9 mouse cellular contexts compared by ENCODE assay signal in genomic region chr3:135511683-135512082, GRCm38 (mm10). TPM values are rescaled to one million over a fixed set of nuclear protein-coding genes. Genes with fewer than 3 reads are reported as not detected.
DNase-seq lines count a peak whose midpoint lies in the region; ATAC-seq and TF ChIP-seq lines count a peak whose summit lies in the region.
"Had no signal": no experiment of that assay in that cellular context is flagged by ENCODE, and none has a peak within 500 bp of the region (broad histone marks: within the 10 kb centered on the region; RNA-seq: fewer than 3 reads in every experiment).

No protein-coding gene starts in this region.

- peak; percentile 7 for DNase-seq in hindbrain, postnatal 0 days (ENCODE audit: low spot score)
- no peak for DNase-seq in hindbrain, embryonic 10.5 days (ENCODE audit: low spot score)
- DNase-seq in spleen, adult 2 months (ENCODE audit: low read depth in 1 of 2, low spot score in 2 of 2): no peak
- no peak for DNase-seq in spleen, adult 12 weeks (ENCODE audit: low spot score)
- peak; percentile 39 for DNase-seq in embryonic facial prominence, embryonic 10.5 days (ENCODE audit: low spot score)
- DNase-seq in thymus, postnatal 4 days: peak; percentile 59
- DNase-seq in Muller cell, postnatal 12 days (ENCODE audit: inconsistent ontology term): no peak

- TF ChIP-seq CTCF in hindbrain, postnatal 0 days (IDR thresholded peaks at IDR 0.05; ENCODE audit: low read depth): 0 out of 2 replicates have a peak, but pooled peaks have one; percentile 16
- peak; percentile 18; the same call in 1 of the 2 replicates for TF ChIP-seq CTCF in spleen, adult 2 months (IDR thresholded peaks at IDR 0.05; ENCODE audit: extremely low read depth, insufficient read depth, insufficient read length, insufficient replicate concordance)

- H3K9me3 ChIP-seq in hindbrain, postnatal 0 days (ENCODE audit: low read length): no peaks in the 10 kb centered on the region
- H3K9me3 ChIP-seq in hindbrain, embryonic 10.5 days: no peaks in the 10 kb centered on the region
- H3K9me3 ChIP-seq in embryonic facial prominence, embryonic 10.5 days: no peaks in the 10 kb centered on the region
- H3K9me3 ChIP-seq: embryonic facial prominence, embryonic 15.5 days; liver, embryonic 15.5 days had no signal

- H3K9ac ChIP-seq in hindbrain, postnatal 0 days (replicated peaks; ENCODE audit: low read length): no peak overlapping the region
- H3K9ac ChIP-seq: embryonic facial prominence, embryonic 15.5 days; liver, embryonic 15.5 days had no signal

- H3K4me3 ChIP-seq in hindbrain, postnatal 0 days (ENCODE audit: low read length): no peak overlapping the region
- H3K4me3 ChIP-seq in hindbrain, embryonic 10.5 days: no peak overlapping the region
- no peak overlapping the region for H3K4me3 ChIP-seq in spleen, adult 2 months (ENCODE audit: extremely low read depth, insufficient read depth, insufficient read length)
- H3K4me3 ChIP-seq in embryonic facial prominence, embryonic 10.5 days: no peak overlapping the region
- H3K4me3 ChIP-seq: embryonic facial prominence, embryonic 15.5 days; liver, embryonic 15.5 days had no signal

- H3K27ac ChIP-seq in hindbrain, postnatal 0 days: no peak overlapping the region
- H3K27ac ChIP-seq in hindbrain, embryonic 10.5 days: no peak overlapping the region
- H3K27ac ChIP-seq in spleen, adult 2 months (ENCODE audit: insufficient read depth, low read length): no peak overlapping the region
- no peak overlapping the region for H3K27ac ChIP-seq in embryonic facial prominence, embryonic 10.5 days (replicated peaks)
- H3K27ac ChIP-seq: embryonic facial prominence, embryonic 15.5 days; liver, embryonic 15.5 days had no signal

- no peak for ATAC-seq in hindbrain, postnatal 0 days

- 56% methylated on average over 11 of the region's 11 CpGs for WGBS in hindbrain, postnatal 0 days
- WGBS in hindbrain, embryonic 10.5 days: 49% methylated on average over 11 of the region's 11 CpGs
- 65% methylated on average over 11 of the region's 11 CpGs for WGBS in spleen, adult 2 months
- 51% methylated on average over 11 of the region's 11 CpGs for WGBS in embryonic facial prominence, embryonic 10.5 days

- H3K36me3 ChIP-seq in hindbrain, postnatal 0 days (ENCODE audit: insufficient read depth, low read length): no peaks in the 10 kb centered on the region
- H3K36me3 ChIP-seq in hindbrain, embryonic 10.5 days: no peaks in the 10 kb centered on the region
- peaks cover 1% of the 10 kb centered on the region; the same call in 1 of the 2 replicates for H3K36me3 ChIP-seq in spleen, adult 2 months (ENCODE audit: control insufficient read depth, insufficient read depth, low read length)
- no peaks in the 10 kb centered on the region for H3K36me3 ChIP-seq in embryonic facial prominence, embryonic 10.5 days (replicated peaks)
- H3K36me3 ChIP-seq: embryonic facial prominence, embryonic 15.5 days; liver, embryonic 15.5 days had no signal

- no peaks in the 10 kb centered on the region for H3K4me1 ChIP-seq in hindbrain, postnatal 0 days (ENCODE audit: insufficient read depth, low read length)
- peaks cover 7% of the 10 kb centered on the region for H3K4me1 ChIP-seq in hindbrain, embryonic 10.5 days (replicated peaks)
- no peaks in the 10 kb centered on the region; the same call in 1 of the 2 replicates for H3K4me1 ChIP-seq in spleen, adult 2 months (ENCODE audit: control insufficient read depth, insufficient read depth, insufficient read length)
- H3K4me1 ChIP-seq in embryonic facial prominence, embryonic 10.5 days: 0 out of 2 replicates have a peak, but pooled peaks cover 6% of the 10 kb centered on the region
- H3K4me1 ChIP-seq: embryonic facial prominence, embryonic 15.5 days had no signal

- no peak overlapping the region for H3K4me2 ChIP-seq in hindbrain, postnatal 0 days (ENCODE audit: low read depth, low read length)
- H3K4me2 ChIP-seq: embryonic facial prominence, embryonic 15.5 days; liver, embryonic 15.5 days had no signal

- no peak for TF ChIP-seq POLR2A in spleen, adult 2 months (IDR thresholded peaks at IDR 0.05; ENCODE audit: low read depth, low read length)

- no peaks in the 10 kb centered on the region for H3K27me3 ChIP-seq in hindbrain, postnatal 0 days (ENCODE audit: insufficient read depth, low read length)
- H3K27me3 ChIP-seq in hindbrain, embryonic 10.5 days (ENCODE audit: insufficient read depth, poor library complexity, severe bottlenecking): no peaks in the 10 kb centered on the region
- H3K27me3 ChIP-seq in spleen, adult 2 months (ENCODE audit: control insufficient read depth, insufficient read depth, low read length): no peaks in the 10 kb centered on the region
- no peaks in the 10 kb centered on the region for H3K27me3 ChIP-seq in embryonic facial prominence, embryonic 10.5 days (replicated peaks; ENCODE audit: low read depth, poor library complexity, severe bottlenecking)
- H3K27me3 ChIP-seq: embryonic facial prominence, embryonic 15.5 days; liver, embryonic 15.5 days had no signal

RNA-seq across cellular contexts. Expression of gene Manba, which starts 26.3 kb away (rescaled TPM):
- 10.2 and 10.7 TPM in 2 replicates for total RNA-seq in hindbrain, postnatal 0 days (2014; rRNA removed)
- 7.0 and 7.7 TPM in 2 replicates for polyA plus RNA-seq in hindbrain, postnatal 0 days (2015; fragmentation: Nextera tagmentation; extraction: Ambion mirVana)
- polyA plus RNA-seq in hindbrain, embryonic 10.5 days (2016; fragmentation: Nextera tagmentation; extraction: Ambion mirVana): 4.8 and 5.2 TPM in 2 replicates
- polyA plus RNA-seq in spleen, adult 2 months (2012; rRNA removed): 4.4 and 5.1 TPM in 2 replicates
- 3.3 and 3.5 TPM in 2 replicates for polyA plus RNA-seq in embryonic facial prominence, embryonic 10.5 days (2016; fragmentation: Nextera tagmentation; extraction: Ambion mirVana)

Comparison
In these comparisons a context has a peak if more than half of its experiments do, and no peak if none do; other contexts are left out.
1. DNase-seq: peak in hindbrain, postnatal 0 days (single experiment), embryonic facial prominence, embryonic 10.5 days (single experiment) and thymus, postnatal 4 days (single experiment); none in hindbrain, embryonic 10.5 days (single experiment), spleen, adult 2 months (0 of 2), spleen, adult 12 weeks (single experiment) and Muller cell, postnatal 12 days (single experiment).